ENCODE assay signal across 22 mouse cellular contexts in the genomic region with DNA sequence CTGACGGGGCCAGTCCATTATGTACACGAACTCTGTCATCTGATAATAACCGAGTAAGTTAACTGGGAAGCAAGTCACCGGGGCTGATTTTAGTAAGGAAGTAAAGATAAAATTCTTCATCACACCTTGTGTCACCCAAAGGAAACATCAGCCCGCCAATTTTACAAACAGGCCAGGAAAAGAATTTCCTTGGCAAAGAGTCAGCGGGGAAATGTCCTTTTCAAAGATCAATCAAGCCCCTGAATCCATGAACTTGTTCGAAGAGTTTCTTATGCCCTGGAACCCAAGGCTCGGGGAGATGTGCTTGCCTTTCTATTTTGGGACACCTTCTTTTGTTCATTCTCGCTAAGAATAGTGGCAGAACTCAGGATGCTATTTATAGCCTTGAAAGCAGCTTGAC. TPM values are rescaled to one million over a fixed set of nuclear protein-coding genes. Genes with fewer than 3 reads are reported as not detected.
DNase-seq lines count a peak whose midpoint lies in the region; ATAC-seq and TF ChIP-seq lines count a peak whose summit lies in the region.
"Had no signal": no experiment of that assay in that cellular context is flagged by ENCODE, and none has a peak within 500 bp of the region (broad histone marks: within the 10 kb centered on the region; RNA-seq: fewer than 3 reads in every experiment).

No protein-coding gene starts in this region.

- WGBS in kidney, adult 2 months, result 53% methylated on average over 9 of the region's 9 CpGs
- 64% methylated on average over 9 of the region's 9 CpGs for WGBS in kidney, embryonic 14.5 days
- 10% methylated on average over 9 of the region's 9 CpGs for WGBS in heart, embryonic 16.5 days
- 41% methylated on average over 9 of the region's 9 CpGs for WGBS in thymus, adult 2 months

- ATAC-seq in kidney, embryonic 14.5 days (ENCODE audit: low FRiP score, low TSS enrichment), result no peak
- no peak for ATAC-seq in heart, embryonic 16.5 days (replicated peaks; ENCODE audit: extremely low read depth, insufficient read depth, low FRiP score)
- ATAC-seq: intestine, embryonic 15.5 days; midbrain, embryonic 16.5 days had no signal

- no peak for TF ChIP-seq CTCF in kidney, adult 2 months (conservative IDR thresholded peaks at IDR 0.05; ENCODE audit: insufficient read depth, insufficient read length, low read depth, low read length)
- TF ChIP-seq CTCF in thymus, adult 2 months (IDR thresholded peaks at IDR 0.05; ENCODE audit: borderline replicate concordance, control insufficient read depth, extremely low read depth, insufficient read depth, low read length, poor library complexity), result no peak

- H3K27ac ChIP-seq in kidney, adult 2 months (ENCODE audit: insufficient read depth, low read depth, low read length), result no peak overlapping the region
- no peak overlapping the region for H3K27ac ChIP-seq in kidney, embryonic 14.5 days (ENCODE audit: low read depth, low read length)
- peak overlapping the region; percentile 76 for H3K27ac ChIP-seq in heart, embryonic 16.5 days (ENCODE audit: low read length)
- no peak overlapping the region for H3K27ac ChIP-seq in thymus, adult 2 months (ENCODE audit: control insufficient read depth, insufficient read depth, low read length)
- H3K27ac ChIP-seq: embryonic facial prominence, embryonic 15.5 days; forebrain, embryonic 10.5 days; hindbrain, embryonic 13.5 days; intestine, embryonic 15.5 days; limb, embryonic 13.5 days; liver, embryonic 14.5 days had no signal

- no peaks in the 10 kb centered on the region for H3K27me3 ChIP-seq in kidney, adult 2 months (replicated peaks; ENCODE audit: control insufficient read depth, insufficient read depth, low read length)
- H3K27me3 ChIP-seq in kidney, embryonic 14.5 days (ENCODE audit: control insufficient read depth, insufficient read depth, low read length), result peaks cover 20% of the 10 kb centered on the region
- H3K27me3 ChIP-seq in heart, embryonic 16.5 days (ENCODE audit: control insufficient read depth, insufficient read depth, low read length), result no peaks in the 10 kb centered on the region
- H3K27me3 ChIP-seq in thymus, adult 2 months (ENCODE audit: control insufficient read depth, insufficient read depth, low read length), result 0 out of 2 replicates have a peak, but pooled peaks cover 2% of the 10 kb centered on the region
- H3K27me3 ChIP-seq: embryonic facial prominence, embryonic 15.5 days; intestine, embryonic 15.5 days; limb, embryonic 13.5 days had no signal

- no peak overlapping the region for H3K9ac ChIP-seq in kidney, embryonic 14.5 days (ENCODE audit: low read depth, low read length)
- H3K9ac ChIP-seq in heart, embryonic 16.5 days (ENCODE audit: low read length), result peak overlapping the region; percentile 50; the same call in 1 of the 2 replicates
- H3K9ac ChIP-seq: embryonic facial prominence, embryonic 15.5 days; hindbrain, embryonic 13.5 days; intestine, embryonic 15.5 days; limb, embryonic 13.5 days; liver, embryonic 14.5 days had no signal

- H3K36me3 ChIP-seq in kidney, adult 2 months (ENCODE audit: control insufficient read depth, insufficient read depth, low read length), result no peaks in the 10 kb centered on the region
- no peaks in the 10 kb centered on the region for H3K36me3 ChIP-seq in kidney, embryonic 14.5 days (ENCODE audit: control insufficient read depth, insufficient read depth, low read length)
- no peaks in the 10 kb centered on the region for H3K36me3 ChIP-seq in heart, embryonic 16.5 days (ENCODE audit: control insufficient read depth, insufficient read depth)
- no peaks in the 10 kb centered on the region for H3K36me3 ChIP-seq in thymus, adult 2 months (ENCODE audit: control insufficient read depth, insufficient read depth, low read length)
- H3K36me3 ChIP-seq: embryonic facial prominence, embryonic 15.5 days; forebrain, embryonic 10.5 days; hindbrain, embryonic 13.5 days; intestine, embryonic 15.5 days; limb, embryonic 13.5 days had no signal

- H3K4me2 ChIP-seq in kidney, embryonic 14.5 days (replicated peaks; ENCODE audit: low read depth, low read length), result no peak overlapping the region
- peak overlapping the region; percentile 51 for H3K4me2 ChIP-seq in heart, embryonic 16.5 days (ENCODE audit: low read depth, low read length)
- H3K4me2 ChIP-seq: embryonic facial prominence, embryonic 15.5 days; hindbrain, embryonic 13.5 days; intestine, embryonic 15.5 days; limb, embryonic 13.5 days had no signal

- no peaks in the 10 kb centered on the region for H3K9me3 ChIP-seq in kidney, embryonic 14.5 days (ENCODE audit: control insufficient read depth, low read length)
- no peaks in the 10 kb centered on the region for H3K9me3 ChIP-seq in heart, embryonic 16.5 days (replicated peaks; ENCODE audit: control insufficient read depth, low read length)
- H3K9me3 ChIP-seq: embryonic facial prominence, embryonic 15.5 days; forebrain, embryonic 10.5 days; hindbrain, embryonic 13.5 days; intestine, embryonic 15.5 days; limb, embryonic 13.5 days had no signal

- TF ChIP-seq POLR2A in kidney, adult 2 months (IDR thresholded peaks at IDR 0.05; ENCODE audit: low read depth, low read length), result no peak
- no peak for TF ChIP-seq POLR2A in thymus, adult 2 months (IDR thresholded peaks at IDR 0.05; ENCODE audit: control insufficient read depth, extremely low read depth, insufficient read depth, low read length, poor library complexity)

- DNase-seq in adrenal gland, adult 2 months, result peak; percentile 21
- no peak for DNase-seq in adrenal gland, postnatal 36 days
- DNase-seq in kidney, adult 2 months, result peak; percentile 65
- DNase-seq in heart, adult 8-10 months (ENCODE audit: low spot score), result peak; percentile 28
- DNase-seq in cerebellum, adult 9-11 months, result no peak
- DNase-seq in thymus, adult 2 months, result no peak
- DNase-seq: cerebellum, postnatal 10 days; embryo, embryonic 11 days; layer of hippocampus, adult 9-11 months; lung, postnatal 14 days; retina, postnatal 1 day; thymus, adult 18-20 months had no signal

- no peak overlapping the region for H3K4me3 ChIP-seq in kidney, adult 2 months (ENCODE audit: insufficient read depth, low read depth, low read length)
- no peak overlapping the region for H3K4me3 ChIP-seq in kidney, embryonic 14.5 days (ENCODE audit: low read length)
- no peak overlapping the region; the same call in 1 of the 2 replicates for H3K4me3 ChIP-seq in heart, embryonic 16.5 days (ENCODE audit: low read length)
- H3K4me3 ChIP-seq in thymus, adult 2 months (ENCODE audit: control insufficient read depth, insufficient read depth, low read length), result no peak overlapping the region
- H3K4me3 ChIP-seq: embryonic facial prominence, embryonic 15.5 days; forebrain, embryonic 10.5 days; hindbrain, embryonic 13.5 days; intestine, embryonic 15.5 days; limb, embryonic 13.5 days had no signal

- no peaks in the 10 kb centered on the region for H3K4me1 ChIP-seq in kidney, adult 2 months (ENCODE audit: control insufficient read depth, insufficient read depth, low read length)
- no peaks in the 10 kb centered on the region for H3K4me1 ChIP-seq in kidney, embryonic 14.5 days (ENCODE audit: control insufficient read depth, insufficient read depth, low read length)
- H3K4me1 ChIP-seq in heart, embryonic 16.5 days (ENCODE audit: control insufficient read depth, insufficient read depth, low read length), result peaks cover 8% of the 10 kb centered on the region
- H3K4me1 ChIP-seq in thymus, adult 2 months (replicated peaks; ENCODE audit: control insufficient read depth, insufficient read depth, low read length), result no peaks in the 10 kb centered on the region
- H3K4me1 ChIP-seq: embryonic facial prominence, embryonic 15.5 days; forebrain, embryonic 10.5 days; hindbrain, embryonic 13.5 days; intestine, embryonic 15.5 days; limb, embryonic 13.5 days had no signal

RNA-seq across cellular contexts. Expression of a gene that starts 41.5 kb away (rescaled TPM):
- total RNA-seq in adrenal gland, adult 2 months (2021), result 1 to 10 TPM; 1.3 to 1.7 TPM
- 0.69 and 1.2 TPM in 2 replicates for polyA plus RNA-seq in adrenal gland, adult 2 months (2012; rRNA removed)
- total RNA-seq in adrenal gland, postnatal 36 days (2021), result 1 to 10 TPM; 2.1 to 4.4 TPM
- polyA plus RNA-seq in kidney, adult 2 months (2012; rRNA removed), result 0.38 and 0.58 TPM in 2 replicates
- 0.10 and 0.46 TPM in 2 replicates for polyA plus RNA-seq in kidney, embryonic 14.5 days (2014; fragmentation: Nextera tagmentation; extraction: Ambion mirVana)
- total RNA-seq in heart, adult 8-10 months (2022), result 1 to 10 TPM in 1 of 4 experiments, under 1 TPM in 3; 0.41 to 1.1 (median 0.43) TPM
- 0.50 and 0.65 TPM in 2 replicates for polyA plus RNA-seq in heart, embryonic 16.5 days (2015; fragmentation: Nextera tagmentation; extraction: Ambion mirVana)
- 0.19 and 0.22 TPM in 2 replicates for polyA plus RNA-seq in thymus, adult 2 months (2012; rRNA removed)
- total RNA-seq: megakaryocyte-erythroid progenitor cell, adult 5-6 weeks had no signal

Comparison
In these comparisons a context has a peak if more than half of its experiments do, and no peak if none do; other contexts are left out.
1. DNase-seq: peak in adrenal gland, adult 2 months (single experiment), kidney, adult 2 months (single experiment) and heart, adult 8-10 months (single experiment); none in adrenal gland, postnatal 36 days (0 of 2), cerebellum, adult 9-11 months (single experiment) and thymus, adult 2 months (single experiment).